Mouse (Mus musculus) frontal cortex, adult (tissue): ENCODE measurements around the gene Slc45a1.
"Not testable (repeated sequence)": the region's sequence is repeated elsewhere in the genome, so short reads cannot be mapped to it uniquely, and the experiment has no call there.

ENCODE experiments used
- ATAC-seq: cut with Nextera tagmentation; 2 replicates; pipeline ENCODE4 v1.9.2; 2017; ENCODE audit warnings: mild to moderate bottlenecking, moderate library complexity, mixed read lengths; ENCODE audit not compliant: low TSS enrichment

Gene Slc45a1

DNA sequence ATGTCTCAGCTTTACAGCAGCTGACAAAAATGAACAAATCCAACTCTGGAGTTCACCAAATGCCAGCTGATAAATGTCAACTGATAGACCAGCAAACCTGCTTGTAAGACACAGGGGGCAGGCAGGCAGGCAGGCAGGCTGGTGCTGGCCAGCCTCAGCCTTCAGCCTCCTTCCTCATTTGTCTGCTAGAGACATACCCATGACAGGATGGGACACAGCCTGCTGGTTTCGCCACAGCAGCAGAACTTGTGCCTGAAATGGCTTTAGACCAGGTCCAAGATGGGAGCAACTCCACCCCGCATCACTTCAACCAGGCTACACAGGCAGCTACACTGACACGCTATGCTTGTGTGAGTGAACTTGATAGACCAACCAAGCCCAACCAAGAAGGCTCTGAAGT, 46.2 kb downstream of the Slc45a1 start:
- ATAC-seq = no peak

DNA sequence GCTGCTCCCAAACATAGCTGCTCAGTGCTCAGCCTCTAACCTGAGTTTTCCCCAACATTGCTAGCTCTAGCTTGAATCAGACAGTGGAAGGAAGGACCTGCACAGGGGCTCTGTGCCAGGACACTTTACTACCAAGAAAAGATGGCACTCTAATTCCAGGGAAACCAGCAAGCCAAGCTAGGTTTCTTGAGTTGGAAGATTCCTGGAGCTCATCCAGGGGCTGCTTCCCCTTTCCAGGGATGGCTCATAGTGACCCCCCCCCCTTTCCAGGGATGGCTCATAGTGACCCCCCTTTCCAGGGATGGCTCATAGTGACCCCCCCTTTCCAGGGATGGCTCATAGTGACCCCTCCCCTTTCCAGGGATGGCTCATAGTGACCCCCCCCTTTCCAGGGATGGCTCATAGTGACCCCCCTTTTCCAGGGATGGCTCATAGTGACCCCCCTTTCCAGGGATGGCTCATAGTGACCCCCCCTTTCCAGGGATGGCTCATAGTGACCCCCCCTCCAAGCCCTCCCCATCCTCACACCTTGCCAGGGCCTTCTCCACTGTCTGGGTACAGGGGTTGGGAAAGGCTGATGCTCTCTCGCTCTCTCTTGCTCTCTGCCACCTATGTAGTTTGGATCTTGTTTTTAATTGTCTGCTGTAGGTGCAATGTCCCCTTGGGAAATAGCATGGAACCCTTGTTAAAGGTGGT, 48.5 kb downstream of the Slc45a1 start:
- no peak for ATAC-seq

DNA sequence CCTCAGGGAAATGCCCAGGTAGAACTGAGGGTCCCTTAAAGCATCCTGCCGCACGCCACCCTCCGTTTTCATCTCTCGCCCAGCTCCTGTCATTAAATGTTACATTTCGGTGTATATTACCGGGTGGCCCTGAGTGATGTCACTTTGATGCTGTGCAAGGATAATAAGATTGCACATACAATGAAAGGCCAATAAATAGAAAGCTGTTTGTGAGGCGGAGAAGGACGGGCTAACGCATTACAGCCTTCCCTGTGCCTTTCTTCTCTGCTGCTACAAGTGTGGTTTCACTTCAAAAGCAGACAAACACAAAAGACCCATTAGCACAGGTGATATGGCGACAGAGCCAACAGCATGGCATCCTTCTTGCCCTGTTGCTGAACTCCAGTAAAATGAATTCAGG, 50.5 kb downstream of the Slc45a1 start:
- ATAC-seq = no peak

DNA sequence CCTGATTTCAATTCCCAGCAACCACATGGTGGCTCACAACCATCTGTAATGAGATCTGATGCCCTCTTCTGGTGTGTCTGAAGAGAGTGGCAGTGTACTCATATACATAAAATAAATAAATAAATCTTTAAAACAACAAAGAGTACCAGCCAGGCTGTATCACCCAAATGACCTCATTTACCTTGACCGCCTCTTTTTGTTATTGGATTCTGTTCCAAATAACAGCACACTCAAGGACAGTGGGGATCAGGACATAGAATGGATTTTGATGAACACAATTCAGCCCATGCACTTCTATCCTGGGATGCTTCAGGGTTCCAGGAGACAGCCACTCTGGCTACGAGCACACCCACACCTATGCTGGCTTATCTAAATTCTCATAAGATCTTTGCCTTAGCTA, 51.5 kb downstream of the Slc45a1 start:
- ATAC-seq = not testable (repeated sequence)

DNA sequence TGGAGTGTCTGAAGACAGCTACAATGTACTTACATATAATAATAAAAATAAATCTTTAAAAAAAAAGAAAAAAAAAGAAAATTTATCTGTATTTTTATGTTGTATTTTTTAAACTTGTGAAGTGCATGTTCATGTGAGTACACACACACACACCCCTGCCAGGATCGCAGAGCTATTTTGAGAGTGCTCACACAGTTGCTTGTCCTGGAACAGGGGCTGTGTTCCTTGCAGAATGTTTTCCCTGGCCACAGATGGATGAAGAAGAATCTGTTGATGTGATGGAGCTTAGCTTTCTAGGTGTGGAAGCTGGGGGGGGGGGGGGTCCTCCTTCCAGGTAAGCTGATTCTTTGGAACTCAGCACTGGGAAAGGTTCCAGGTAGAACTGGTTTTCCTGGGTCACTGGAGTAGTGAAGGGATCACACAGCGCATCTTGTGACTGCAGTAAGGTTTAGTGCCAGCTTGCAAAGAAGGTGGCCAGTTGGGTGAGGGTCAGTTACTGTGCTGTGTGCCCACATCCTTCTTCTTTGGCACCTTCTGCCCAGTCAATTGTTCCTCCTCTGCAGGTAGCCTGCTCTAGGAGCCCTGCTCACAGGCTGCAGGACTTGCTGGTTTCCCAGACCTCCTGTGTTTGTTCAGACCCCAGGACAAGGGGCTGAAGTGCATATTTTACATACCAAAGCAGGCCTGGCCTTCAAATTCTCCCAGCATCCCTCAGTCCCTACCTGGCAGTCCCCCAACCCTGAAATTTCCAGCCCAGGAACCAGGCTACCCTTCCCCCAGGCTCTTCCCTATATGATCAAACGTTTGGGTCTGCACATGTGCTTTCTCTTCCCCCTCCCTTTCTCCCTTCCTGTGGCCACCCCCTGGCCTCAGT, 52.6 kb downstream of the Slc45a1 start:
- no peak for ATAC-seq

DNA sequence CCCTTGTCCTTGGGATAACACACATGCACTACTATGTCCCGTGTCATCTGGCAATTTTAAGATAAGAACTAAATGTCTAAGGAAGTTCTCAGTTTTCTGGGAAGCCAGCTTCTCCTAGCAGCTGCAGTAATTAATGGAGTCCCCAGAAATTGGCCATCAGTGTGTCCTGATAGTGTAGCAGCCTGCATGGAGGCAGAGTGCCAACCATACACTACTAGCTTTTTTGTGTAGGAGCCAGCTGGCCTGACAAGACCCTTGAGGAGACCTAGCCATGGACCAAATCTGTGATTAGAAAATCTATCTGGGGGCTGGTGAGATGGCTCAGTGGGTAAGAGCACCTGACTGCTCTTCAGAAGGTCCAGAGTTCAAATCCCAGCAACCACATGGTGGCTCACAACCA, 53.3 kb downstream of the Slc45a1 start:
- no peak for ATAC-seq

DNA sequence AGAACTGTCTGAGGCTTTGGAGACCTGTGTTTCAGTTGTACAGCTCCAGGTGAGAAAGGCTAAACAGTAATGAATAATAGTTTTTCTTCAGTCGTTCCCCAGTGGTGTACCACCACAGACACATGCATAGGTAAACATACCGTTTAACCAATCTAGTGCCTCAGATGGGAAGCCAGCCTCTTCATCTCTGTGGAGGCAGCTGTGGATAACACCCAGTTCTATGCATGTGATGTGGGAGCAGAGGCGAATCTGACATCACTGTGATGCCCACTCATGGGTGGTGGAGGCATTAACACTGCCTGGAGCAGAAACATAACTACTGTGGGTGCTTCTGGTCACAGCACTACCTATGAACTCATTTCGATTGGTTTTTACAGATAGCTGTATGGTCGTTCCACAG, 56.0 kb downstream of the Slc45a1 start:
- ATAC-seq = peak; percentile 67; the same call in 1 of the 2 replicates

DNA sequence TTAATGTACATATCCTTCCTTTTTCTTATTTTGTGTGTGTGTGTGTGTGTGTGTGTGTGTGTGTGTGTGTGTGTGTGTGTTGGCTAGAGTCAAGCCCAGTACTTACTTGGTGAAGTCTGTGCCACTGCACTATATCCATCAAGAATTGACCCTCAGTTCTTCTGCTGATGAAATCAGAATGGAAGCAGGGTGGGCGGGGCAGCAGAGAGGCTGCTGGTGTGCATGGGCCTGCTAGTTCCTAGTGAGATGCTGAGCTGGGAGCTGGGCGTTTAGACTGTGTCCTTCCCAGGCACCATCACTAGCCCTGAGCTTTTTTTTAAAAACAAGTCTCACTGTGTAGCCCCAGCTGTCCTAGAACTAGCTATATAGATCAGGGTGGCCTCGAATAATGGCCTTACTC, 56.9 kb downstream of the Slc45a1 start:
- ATAC-seq = no peak

DNA sequence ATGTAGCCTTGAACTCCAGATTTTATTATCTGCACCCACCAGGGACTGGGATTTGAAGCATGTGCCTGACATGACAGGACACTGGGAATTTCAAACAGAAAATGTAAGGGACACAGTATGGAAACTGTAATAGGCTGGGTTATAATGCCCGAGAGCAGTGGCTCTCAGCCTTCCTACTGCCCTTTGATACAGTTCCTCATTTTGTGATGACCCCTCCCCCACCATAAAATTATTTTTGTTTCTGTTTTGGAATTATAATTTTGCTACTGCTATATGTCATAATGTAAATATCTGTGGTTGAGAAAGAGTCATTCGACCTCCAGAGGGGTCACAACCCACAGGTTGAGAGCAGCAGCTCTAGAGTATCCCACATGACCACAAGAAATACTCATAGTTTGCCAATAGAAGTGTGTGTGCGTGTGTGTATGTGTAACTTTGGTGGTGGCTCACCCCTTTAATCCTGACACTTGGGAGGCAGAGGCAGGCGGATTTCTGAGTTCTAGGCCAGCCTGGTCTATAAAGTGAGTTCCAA, 57.6 kb downstream of the Slc45a1 start:
- no peak for ATAC-seq

DNA sequence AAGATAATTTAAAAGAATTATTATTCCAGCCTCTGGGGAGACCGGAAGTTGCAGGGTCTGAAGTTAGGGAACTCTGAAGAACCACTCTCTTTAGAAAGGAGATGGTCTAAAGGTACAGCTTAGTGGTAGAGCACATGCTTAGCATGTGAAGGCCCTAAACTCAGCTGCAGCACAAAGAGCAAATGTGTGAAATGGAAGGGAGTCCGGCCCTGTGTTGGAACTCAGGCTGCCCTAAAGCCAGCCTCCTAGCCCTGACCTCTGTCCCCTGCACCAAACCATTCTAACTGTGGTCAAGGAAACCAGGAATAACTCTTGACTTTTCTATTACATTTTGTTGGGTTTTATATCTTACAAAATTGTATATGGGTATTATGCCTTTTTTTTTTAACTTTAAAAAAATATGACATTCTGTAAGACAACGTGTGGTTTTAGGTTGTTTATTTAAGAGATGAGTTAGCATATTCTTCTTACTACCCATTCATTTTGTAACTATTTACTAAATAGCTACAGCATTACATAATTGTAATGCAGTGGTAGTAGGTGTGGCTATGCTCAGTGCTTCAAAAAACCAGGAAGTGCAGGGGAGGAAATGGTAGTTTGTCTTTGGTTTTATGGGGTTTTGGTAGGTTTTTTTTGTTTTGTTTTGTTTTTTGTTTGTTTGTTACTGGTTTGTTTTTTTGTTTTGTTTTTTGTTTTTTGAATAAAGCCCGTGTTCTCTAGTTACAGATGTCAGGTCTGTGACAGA, 58.3 kb downstream of the Slc45a1 start:
- no peak for ATAC-seq

DNA sequence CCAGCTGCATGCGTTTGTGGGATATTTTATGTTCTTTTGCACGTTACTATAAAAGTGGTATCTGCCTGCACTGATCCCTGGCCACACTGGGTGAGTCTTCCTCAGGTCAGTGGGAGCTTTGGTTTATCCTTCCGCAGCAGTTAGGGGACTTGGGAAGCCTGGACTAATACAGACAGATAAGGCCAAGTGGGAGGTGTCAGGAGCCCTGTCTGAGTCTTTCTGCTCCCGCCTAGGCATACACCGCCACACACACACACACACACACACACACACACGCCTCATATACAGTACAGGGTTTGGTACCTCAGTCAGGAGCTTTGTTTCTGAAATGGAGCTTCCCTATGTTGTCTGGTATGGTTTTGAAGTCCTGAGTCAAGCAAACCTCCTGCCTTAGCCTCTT, 59.9 kb downstream of the Slc45a1 start:
- ATAC-seq = no peak

DNA sequence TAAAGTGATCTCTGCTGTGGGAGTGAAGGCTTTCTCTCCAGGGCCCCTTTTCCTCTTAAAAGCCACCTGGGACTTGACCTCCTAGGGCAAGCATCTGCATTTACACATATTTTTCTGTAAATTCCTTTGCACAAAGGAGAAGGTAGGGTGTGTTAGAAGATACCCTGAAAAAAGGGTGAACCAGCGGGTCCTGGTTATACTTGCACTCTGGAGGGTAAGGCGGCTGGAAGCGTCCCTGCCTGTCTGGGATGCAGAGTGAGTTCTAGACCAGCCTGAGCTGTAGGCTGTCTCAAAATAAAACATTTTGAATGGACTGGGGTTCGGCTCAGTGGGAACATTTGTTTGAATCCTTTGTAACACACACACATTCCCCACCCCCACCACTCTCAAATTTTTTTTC, 60.4 kb downstream of the Slc45a1 start:
- ATAC-seq = no peak

DNA sequence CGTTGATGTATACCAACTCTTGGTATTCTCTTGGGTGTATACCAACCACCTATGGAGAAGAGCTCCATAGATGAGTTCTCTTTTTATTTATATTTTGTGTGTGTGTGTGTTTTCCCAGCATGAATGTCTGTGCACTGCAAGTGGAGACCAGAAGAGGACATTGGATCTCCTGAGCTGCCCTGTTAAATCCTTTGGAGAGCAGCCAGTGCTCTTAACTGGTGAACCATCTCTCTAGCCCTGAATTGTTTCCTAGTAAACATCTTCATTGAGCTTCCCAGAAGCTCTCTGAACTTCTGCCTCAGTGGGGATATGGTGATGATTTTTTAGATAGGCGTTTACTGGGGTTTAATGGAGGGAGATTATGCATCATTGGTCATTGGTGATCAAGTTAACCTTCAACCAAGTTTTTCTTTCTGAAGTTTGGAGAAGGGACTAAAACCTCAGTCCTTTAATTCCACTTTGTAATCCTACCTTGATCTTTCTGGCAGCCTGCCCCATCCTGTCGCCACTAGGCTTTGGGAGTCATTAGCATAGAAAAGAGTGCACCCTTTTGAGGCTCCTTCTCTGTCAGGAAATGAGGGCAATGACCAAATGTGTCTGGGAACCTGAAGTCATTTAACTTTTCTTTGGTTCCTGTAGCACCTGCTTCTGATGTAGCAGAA, 61.2 kb downstream of the Slc45a1 start:
- no peak for ATAC-seq

DNA sequence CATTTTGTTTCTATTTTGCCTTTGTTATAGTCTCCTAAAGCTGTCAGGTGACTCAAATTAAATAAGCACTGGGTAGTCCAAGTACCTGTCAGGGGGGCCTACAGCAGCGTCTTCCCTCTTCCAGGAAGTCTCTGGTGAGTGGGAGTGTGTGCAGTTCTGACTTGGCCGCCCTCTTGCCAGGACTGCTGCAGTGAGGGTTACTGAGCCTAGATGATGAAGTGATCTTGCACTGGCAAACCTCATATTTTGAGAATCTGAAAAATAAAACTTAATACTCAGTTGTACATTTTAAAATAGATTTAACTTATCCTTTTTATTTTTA, 63.7 kb downstream of the Slc45a1 start:
- no peak for ATAC-seq

DNA sequence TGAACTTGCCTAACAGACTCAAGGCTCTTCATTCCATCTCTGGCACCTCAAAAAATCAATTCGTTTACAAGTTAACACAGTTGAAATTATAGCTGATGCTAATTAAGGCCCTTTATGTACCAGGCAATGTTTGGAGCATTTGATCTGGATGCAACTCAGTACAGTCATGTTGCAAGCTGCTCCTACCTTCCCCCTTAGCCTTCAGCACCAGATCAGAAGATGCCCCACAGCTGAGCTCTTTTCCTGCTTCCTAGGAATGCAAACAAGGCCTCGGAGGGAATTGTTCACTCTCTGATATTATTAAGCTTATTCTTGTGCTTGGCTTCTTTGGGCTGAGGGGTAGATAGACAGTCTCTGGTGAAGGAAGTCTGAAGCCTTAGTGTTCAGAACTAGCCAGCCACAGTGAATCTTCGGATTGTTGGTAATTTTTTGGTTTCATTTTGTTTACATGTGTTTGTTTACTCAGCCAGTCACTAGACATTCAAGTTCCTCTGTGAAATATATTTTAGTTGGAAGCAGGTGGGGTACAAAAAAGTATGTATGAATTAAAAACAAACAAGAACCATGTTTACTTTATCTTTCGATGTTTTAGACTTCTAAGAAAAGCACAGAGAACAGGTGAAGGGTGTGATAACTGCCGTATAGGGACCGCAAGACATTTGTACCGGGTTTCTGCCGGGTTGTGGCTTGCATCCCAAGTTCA, 64.2 kb downstream of the Slc45a1 start:
- ATAC-seq = no peak

DNA sequence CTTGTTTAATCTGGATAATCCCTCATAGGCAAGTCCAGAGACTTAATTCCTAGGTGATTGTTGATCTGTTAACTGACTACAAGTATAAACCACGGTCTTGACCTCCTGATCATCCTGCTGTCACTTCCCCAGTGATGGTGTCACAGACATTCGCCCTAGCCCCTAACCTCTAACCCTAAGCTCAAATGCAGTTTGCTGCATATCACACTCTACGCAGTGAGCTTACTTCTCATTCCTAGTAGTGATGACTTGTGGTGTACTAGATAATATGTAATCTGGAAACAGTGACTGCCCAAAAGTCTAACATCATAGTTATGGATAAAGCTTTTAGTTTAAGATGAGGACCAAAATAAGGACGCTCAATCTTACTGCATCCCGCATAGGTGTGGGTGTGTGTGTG, 65.7 kb downstream of the Slc45a1 start:
- ATAC-seq = no peak

DNA sequence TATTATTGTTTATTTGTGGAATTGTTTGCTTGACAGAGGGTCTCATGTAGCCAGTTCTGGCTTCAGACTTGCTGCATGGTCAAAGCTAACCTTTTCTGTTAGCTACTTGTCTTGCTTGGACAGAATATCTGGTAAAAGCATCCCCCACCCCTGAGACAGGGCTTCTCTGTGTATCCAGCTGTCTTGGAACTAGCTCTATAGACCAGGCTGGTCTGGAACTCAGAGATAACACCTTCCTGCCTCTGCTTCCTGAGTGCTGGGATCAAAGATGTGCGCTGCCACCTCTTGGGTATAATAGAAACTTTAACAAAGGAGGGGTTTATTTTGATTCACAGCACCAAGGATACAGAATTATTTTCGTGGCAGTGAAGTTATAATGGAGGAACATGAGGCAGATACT, 66.2 kb downstream of the Slc45a1 start:
- ATAC-seq = no peak

DNA sequence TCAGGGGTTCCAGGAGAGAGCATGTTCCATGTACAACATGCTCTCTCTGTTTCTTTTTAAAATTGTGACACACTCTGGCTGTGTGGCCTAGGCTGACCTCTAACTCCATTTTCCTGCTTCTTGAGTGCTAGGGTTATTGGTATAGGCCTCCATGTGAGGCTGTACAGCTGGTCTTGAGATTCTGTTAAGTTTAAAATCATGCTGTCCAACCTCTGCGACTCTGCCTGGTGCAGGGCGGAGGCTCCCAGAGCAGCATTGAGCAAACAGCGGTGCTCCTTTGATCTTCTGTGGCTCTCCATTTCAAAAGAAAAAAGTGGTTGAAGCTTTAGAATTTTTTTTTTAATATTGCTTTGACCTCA, 68.2 kb downstream of the Slc45a1 start:
- peak; percentile 8; the same call in 1 of the 2 replicates for ATAC-seq

DNA sequence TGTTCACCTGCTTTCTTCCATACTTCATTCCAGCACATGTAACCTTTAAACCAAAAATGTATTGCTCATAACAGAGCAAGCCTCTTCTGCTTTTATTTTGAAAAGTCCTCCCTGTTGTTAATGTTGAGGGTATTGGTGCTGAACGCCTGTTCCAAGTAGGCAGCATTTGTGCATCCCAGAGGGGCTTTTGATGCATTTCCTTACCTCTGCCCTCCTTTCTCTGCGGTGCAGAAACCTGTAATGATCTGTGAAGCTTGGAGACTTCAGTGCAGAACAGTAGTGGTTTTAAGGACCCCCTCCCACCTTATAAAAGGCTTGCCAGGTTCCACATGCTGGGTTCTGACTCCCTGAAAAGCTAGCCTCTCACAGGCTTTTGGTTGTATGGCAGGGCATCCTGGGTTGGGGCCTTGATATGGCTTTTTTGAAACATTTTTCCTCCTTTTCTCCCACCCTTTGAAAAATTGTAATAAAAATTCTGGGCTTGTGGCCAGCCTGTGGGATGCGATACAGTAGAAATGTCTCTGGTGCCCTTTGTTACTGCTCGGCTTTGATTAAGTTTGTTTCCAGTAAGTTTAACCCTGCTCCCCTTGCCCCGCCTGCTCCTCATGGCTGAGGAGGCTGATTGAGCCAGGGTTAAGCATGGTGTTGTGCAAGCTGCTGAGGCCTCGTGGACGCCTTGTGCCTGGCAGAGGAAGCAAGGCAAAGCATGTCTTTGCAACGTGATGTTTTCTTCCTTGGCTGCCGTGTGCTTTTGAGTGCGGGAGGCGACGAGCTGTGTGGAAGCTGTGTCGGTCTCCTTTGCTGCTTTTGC, 68.8 kb downstream of the Slc45a1 start:
- peak; percentile 68 for ATAC-seq

DNA sequence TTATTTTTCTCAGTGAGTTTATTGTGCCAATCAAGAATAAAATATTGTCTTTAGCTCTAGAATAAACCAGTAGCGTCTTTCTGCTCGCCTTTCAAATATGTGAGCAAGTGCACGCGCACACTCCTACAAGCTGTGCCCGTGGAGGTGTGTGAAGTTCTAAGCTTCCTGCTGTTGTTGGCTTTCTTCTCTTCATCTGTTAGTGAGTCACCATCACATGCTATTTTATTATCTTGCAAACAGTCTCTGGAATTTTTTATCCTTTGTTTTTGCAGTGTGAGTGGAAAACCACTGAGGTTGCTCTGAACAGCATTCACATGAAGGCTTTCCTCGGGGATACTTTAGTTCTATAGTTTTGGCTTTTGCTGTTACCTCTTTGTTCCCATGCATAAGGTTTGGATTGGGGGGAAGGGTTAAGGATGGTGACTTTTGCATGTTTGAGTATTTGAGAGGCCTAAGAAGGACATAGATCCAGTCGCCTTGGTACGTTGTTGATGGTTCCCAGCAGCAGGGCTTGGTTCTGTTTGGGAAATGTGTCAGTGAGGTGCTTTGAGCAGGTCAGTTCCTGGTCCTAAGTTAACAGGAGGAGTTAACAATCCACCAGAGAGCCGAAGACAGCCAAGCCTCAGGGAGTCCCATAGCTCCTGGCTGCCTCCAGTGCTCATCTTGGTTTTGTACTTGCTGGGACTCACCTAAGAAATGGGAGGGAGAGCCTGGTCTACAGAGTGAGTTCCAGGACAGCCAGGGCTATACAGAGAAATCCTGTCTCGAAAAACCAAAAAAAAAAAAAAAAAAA, 69.8 kb downstream of the Slc45a1 start:
- 0 out of 2 replicates have a peak, but pooled peaks have one; percentile 29 for ATAC-seq
